12 mouse cellular contexts compared by ENCODE assay signal in the genomic region with DNA sequence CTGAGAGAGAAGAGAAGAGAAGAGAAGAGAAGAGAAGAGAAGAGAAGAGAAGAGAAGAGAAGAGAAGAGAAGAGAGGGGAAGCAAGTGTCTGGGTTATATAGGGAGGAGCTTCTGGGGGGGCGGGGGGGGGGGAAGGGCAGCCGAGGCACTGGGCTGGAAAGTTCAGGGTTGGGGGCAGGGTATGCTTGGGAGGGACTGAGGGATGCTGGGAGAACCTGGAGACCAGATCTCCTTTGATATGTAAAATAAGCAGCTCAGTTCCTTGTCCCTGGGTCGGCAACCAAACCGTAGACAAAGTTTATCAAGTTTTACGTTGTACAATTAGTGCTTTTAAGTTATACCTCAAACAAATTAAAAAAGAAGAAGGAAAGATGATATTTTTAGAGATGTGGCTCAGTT.
"Had no signal": no experiment of that assay in that cellular context is flagged by ENCODE, and none has a peak within 500 bp of the region (broad histone marks: within the 10 kb centered on the region; RNA-seq: fewer than 3 reads in every experiment).

No protein-coding gene starts in this region.

- H3K9me3 ChIP-seq: limb, embryonic 10.5 days; liver, embryonic 15.5 days; midbrain, embryonic 15.5 days; stomach, embryonic 15.5 days had no signal

- H3K36me3 ChIP-seq: limb, embryonic 10.5 days; liver, embryonic 15.5 days; midbrain, embryonic 15.5 days; stomach, embryonic 15.5 days had no signal

- DNase-seq: kidney, adult 9 months; lung, adult 2 months; right cerebral cortex, postnatal 4 days; spleen, adult 18-20 months; thymus, adult 2 months; thymus, postnatal 25 days had no signal

- H3K4me3 ChIP-seq: left cerebral cortex, adult 2 months; limb, embryonic 10.5 days; liver, embryonic 15.5 days; midbrain, embryonic 15.5 days; stomach, embryonic 15.5 days had no signal

- H3K4me1 ChIP-seq: stomach, embryonic 15.5 days had no signal

- H3K27ac ChIP-seq: left cerebral cortex, adult 2 months; liver, embryonic 15.5 days; midbrain, embryonic 15.5 days; stomach, embryonic 15.5 days had no signal

- H3K9ac ChIP-seq: liver, embryonic 15.5 days; midbrain, embryonic 15.5 days; stomach, embryonic 15.5 days had no signal

- H3K27me3 ChIP-seq: midbrain, embryonic 15.5 days; stomach, embryonic 15.5 days had no signal

- H3K4me2 ChIP-seq: liver, embryonic 11.5 days; liver, embryonic 15.5 days; stomach, embryonic 15.5 days had no signal

- ATAC-seq: midbrain, embryonic 15.5 days had no signal
